Mouse (Mus musculus) gastrocnemius, postnatal 25 days (tissue): ENCODE data around the gene Gsg1. TPM values are rescaled to one million over a fixed set of nuclear protein-coding genes. Genes with fewer than 3 reads are reported as not detected.

Experiments
- DNase-seq: peaks from one replicate; pipeline ENCODE4 v3.0.0; 2022
- total RNA-seq, 2 experiments: library from RNA; stranded (reverse); gene quantifications; 1 replicate in 1 of 2; 2 replicates in 1 of 2; pipeline ENCODE4 v1.2.3; 2021

The Gsg1 gene
- total RNA-seq, 2 experiments from 2014 or later = not detected

GRCm38 (mm10) chr6:135206909-135207308 is 47.2 kb downstream of the Gsg1 start:
- DNase-seq = no peak

GRCm38 (mm10) chr6:135205802-135206201 is 48.3 kb downstream of the Gsg1 start:
- no peak for DNase-seq

- DNase-seq = no peak
Measured at GRCm38 (mm10) chr6:135204869-135205268, 49.3 kb downstream of the Gsg1 start.

DNA sequence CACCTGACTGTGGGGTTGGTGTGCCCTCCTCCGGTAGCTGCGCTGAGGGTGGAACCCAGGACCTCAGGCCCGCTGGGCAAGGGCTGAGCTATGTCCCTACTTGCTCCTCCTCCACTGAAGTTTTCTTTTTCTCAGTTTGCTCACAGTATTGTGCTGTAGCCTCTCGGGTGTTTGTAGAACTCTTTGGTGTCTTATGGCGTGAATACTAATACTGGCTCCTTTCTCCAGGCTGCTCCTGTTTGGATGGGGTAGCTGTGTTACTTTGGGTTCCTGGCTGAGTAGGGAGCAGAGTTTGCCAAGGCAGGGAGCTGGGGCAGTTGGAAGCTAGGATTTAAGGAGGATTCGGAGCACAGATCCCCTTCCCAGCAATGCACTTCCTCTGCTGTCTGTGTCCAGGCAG is 50.4 kb downstream of the Gsg1 start:
- DNase-seq = no peak

GRCm38 (mm10) chr6:135202668-135203067 is 51.5 kb downstream of the Gsg1 start:
- DNase-seq = no peak

- DNase-seq = no peak
Measured at GRCm38 (mm10) chr6:135200122-135200957, 53.8 kb downstream of the Gsg1 start.

- no peak for DNase-seq
Measured at GRCm38 (mm10) chr6:135198726-135199125, 55.4 kb downstream of the Gsg1 start.

DNA sequence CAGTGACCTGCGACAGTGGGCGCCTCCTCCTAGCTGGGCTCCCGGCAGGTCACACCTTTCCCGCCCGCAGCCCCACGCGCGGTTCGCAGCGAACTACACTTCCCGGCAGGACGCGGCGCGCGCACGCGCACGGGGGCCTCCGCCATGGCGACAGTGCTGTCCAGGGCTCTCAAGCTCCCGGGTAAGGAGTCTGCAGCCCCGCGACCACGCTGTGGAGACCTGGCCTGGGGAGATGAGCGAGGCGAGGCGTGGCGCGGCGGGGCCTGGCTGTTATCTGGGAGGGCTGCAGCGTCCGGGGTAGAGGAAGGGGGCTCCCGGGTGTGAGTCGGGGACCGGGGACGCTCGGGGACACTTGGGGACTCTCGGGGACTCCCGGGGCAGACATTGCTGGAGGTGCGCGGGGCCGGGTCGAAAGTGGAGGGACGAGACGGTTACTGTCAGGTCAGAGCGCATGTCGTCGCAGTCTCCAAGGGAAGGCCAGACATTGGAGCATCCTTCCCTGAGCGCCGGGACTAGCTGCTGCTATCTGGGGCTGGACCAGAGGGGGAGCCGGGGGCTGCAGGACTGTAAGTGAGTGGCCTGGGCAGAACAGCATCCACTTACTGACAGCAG is 56.1 kb downstream of the Gsg1 start, which contains the start of the genes Fam234b and Hebp1:
Gene Fam234b, plus strand, starts transcription at position 57 of the 612 bp plus-strand sequence.
Gene Hebp1, minus strand, starts transcription at position 102 of the 612 bp plus-strand sequence.
- peak; percentile 74 for DNase-seq

- no peak for DNase-seq
Measured at GRCm38 (mm10) chr6:135197446-135197845, 56.7 kb downstream of the Gsg1 start.

- DNase-seq = no peak
Measured at GRCm38 (mm10) chr6:135196707-135197106, 57.4 kb downstream of the Gsg1 start.

- no peak for DNase-seq
Measured at GRCm38 (mm10) chr6:135194907-135195306, 59.2 kb downstream of the Gsg1 start.

DNA sequence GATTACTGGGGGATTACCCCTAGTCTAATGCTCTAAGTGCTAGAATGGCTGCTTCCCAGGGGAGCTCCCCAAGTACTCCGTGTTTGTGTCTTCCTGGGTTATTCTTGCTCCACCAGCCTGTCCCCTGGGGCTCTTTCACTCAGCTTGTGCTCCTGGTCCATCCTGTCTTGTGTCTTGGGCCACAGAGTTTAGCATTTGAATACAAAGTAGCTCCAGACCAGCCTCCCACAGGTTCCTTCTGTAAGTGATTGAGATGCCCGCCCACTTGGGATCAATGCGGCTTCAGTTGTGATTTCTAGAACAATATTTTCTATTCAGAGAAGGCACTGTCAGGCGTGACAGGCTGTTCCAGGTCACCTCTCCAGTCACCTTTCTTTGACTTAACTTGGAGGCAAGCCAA is 60.4 kb downstream of the Gsg1 start:
- DNase-seq = no peak

- DNase-seq = no peak
Measured at GRCm38 (mm10) chr6:135192993-135193392, 61.2 kb downstream of the Gsg1 start.

DNA sequence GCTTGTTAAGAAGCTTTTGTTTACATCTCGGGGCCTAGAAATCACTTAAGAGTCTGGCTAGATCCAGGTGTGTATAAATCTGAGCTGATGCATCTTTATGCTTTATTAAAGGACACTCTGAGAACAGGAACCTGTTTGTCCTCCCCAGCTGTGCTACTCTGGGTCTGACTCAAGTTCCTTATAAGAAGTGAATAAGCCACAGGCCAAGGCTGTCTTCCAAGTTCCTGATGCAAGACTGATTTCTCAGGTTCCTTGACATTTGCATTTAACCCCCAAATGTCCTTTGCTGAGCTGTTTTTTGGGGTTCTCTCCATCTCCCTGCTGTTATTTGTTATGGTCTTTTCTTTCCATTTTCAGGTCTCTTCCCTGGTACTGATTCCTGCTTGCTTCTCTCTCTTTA is 62.2 kb downstream of the Gsg1 start:
- no peak for DNase-seq

GRCm38 (mm10) chr6:135190122-135190521 is 64.0 kb downstream of the Gsg1 start:
- no peak for DNase-seq

DNA sequence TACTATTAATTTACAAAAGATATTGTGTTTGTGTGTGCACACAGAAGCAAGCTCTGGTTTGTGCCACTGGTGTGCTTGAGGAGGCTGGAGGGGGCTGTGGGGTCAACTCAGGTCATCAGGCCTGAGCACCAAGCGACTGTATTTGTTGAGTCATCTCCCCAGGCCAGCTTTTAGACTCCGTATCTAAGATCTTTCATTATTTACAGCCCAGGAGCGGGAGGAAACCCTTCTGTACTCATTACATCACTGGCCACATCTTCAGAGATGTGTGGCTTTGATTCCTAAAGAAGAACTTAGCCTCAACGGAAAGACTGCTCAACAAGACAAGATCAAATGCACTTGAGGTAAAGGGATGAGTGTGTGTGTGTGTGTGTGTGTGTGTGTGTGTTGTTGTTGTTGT is 65.5 kb downstream of the Gsg1 start:
- no peak for DNase-seq

Other genes starting within 250 kb of the Gsg1 start
- gene Ddx47, start 242.7 kb downstream of the Gsg1 start, total RNA-seq = 10 to 100 TPM; 26.1 to 26.4 TPM
- under 1 TPM; 0.38 to 0.75 TPM for gene Gprc5a, start 188.7 kb downstream of the Gsg1 start, total RNA-seq
- not detected for gene Gprc5d, start 136.1 kb downstream of the Gsg1 start, total RNA-seq
- gene Fam234b, start 56.4 kb downstream of the Gsg1 start, total RNA-seq = 1 to 10 TPM; 3.4 to 3.9 TPM
- 10 to 100 TPM in 1 of 2 experiments, 1 to 10 TPM in 1; 4.8 to 10.2 TPM for gene Hebp1, start 56.3 kb downstream of the Gsg1 start, total RNA-seq
- not detected for gene Pbp2, start 56.1 kb upstream of the Gsg1 start, total RNA-seq
- 10 to 100 TPM; 47.3 to 59.7 TPM for gene Emp1, start 108.2 kb upstream of the Gsg1 start, total RNA-seq